Mouse (Mus musculus) right cerebral cortex, adult 2 months (tissue): Measurements from ENCODE around the gene Fam196b.

ENCODE experiments used
- DNase-seq, 2 experiments: peaks; one replicate each; pipeline ENCODE4 v3.0.0; 2021 to 2022; ENCODE audit warnings: low spot score in 2 of 2

Fam196b gene

GRCm38 (mm10) chr11:34314534-34315379, at the start of gene Fam196b:
Gene Fam196b (plus strand): TSS chr11:34314822.
- peak; percentile 19 to 49 for DNase-seq

- peak in 1 of 2 experiments; percentile 12 for DNase-seq
Observed at GRCm38 (mm10) chr11:34272016-34272415, 42.6 kb upstream of the Fam196b start.

GRCm38 (mm10) chr11:34275941-34276340, 38.7 kb upstream of the Fam196b start:
- DNase-seq, result no peak

- DNase-seq, result peak in 1 of 2 experiments; percentile 9
Observed at GRCm38 (mm10) chr11:34276363-34277046, 38.1 kb upstream of the Fam196b start.

GRCm38 (mm10) chr11:34277047-34277445, 37.6 kb upstream of the Fam196b start:
- no peak for DNase-seq

- no peak for DNase-seq
Observed at GRCm38 (mm10) chr11:34284124-34284808, 30.4 kb upstream of the Fam196b start.

GRCm38 (mm10) chr11:34290265-34290664, 24.4 kb upstream of the Fam196b start:
- DNase-seq, result no peak

- DNase-seq, result no peak
Observed at GRCm38 (mm10) chr11:34290708-34291107, 23.9 kb upstream of the Fam196b start.

GRCm38 (mm10) chr11:34291304-34291703, 23.3 kb upstream of the Fam196b start:
- DNase-seq, result no peak

GRCm38 (mm10) chr11:34297698-34298378, 16.8 kb upstream of the Fam196b start:
- no peak for DNase-seq

GRCm38 (mm10) chr11:34299550-34299949, 15.1 kb upstream of the Fam196b start:
- no peak for DNase-seq

GRCm38 (mm10) chr11:34300064-34300463, 14.6 kb upstream of the Fam196b start:
- DNase-seq, result no peak

GRCm38 (mm10) chr11:34306231-34306630, 8.4 kb upstream of the Fam196b start:
- DNase-seq, result no peak

- no peak for DNase-seq
Observed at GRCm38 (mm10) chr11:34308731-34309130, 5.9 kb upstream of the Fam196b start.

GRCm38 (mm10) chr11:34309360-34309759, 5.3 kb upstream of the Fam196b start:
- DNase-seq, result no peak

- no peak for DNase-seq
Observed at GRCm38 (mm10) chr11:34311717-34312116, 2.9 kb upstream of the Fam196b start.

- no peak for DNase-seq
Observed at GRCm38 (mm10) chr11:34312208-34312607, 2.4 kb upstream of the Fam196b start.

- DNase-seq, result peak in 1 of 2 experiments; percentile 5
Observed at GRCm38 (mm10) chr11:34315383-34315782, 761 bp downstream of the Fam196b start.

- DNase-seq, result peak; percentile 4 to 15
Observed at GRCm38 (mm10) chr11:34316176-34316575, 1.6 kb downstream of the Fam196b start.

- peak; percentile 47 to 64 for DNase-seq
Observed at GRCm38 (mm10) chr11:34317001-34317400, 2.4 kb downstream of the Fam196b start.

- no peak for DNase-seq
Observed at GRCm38 (mm10) chr11:34319282-34319681, 4.7 kb downstream of the Fam196b start.

GRCm38 (mm10) chr11:34323664-34324063, 9.0 kb downstream of the Fam196b start:
- no peak for DNase-seq
